Mouse (Mus musculus) liver, postnatal 0 days (tissue): ENCODE results near the gene Kansl2. TPM values are rescaled to one million over a fixed set of nuclear protein-coding genes. Genes with fewer than 3 reads are reported as not detected.
"Not testable (repeated sequence)": the region's sequence is repeated elsewhere in the genome, so short reads cannot be mapped to it uniquely, and the experiment has no call there.

Source experiments
- ATAC-seq: fragments of 200-750 bp; cut with Nextera tagmentation; 2 replicates; pipeline ENCODE4 v1.8.0; 2017; ENCODE audit warnings: mild to moderate bottlenecking, moderate library complexity
- DNase-seq: peaks from one replicate; pipeline ENCODE4 v3.0.0-alpha.2; 2016
- H3K27ac ChIP-seq: fragments of 300-500 bp; sonication (generic); 2 replicates; pipeline ENCODE4 v1.5.1; 2014; ENCODE audit warnings: antibody characterized with exemption, moderate library complexity, mild to moderate bottlenecking, low read depth
- H3K27me3 ChIP-seq: fragments of 300-500 bp; sonication (generic); 2 replicates; pipeline ENCODE4 v1.6.1; 2014; ENCODE audit warnings: low read length, control low read depth, mixed read lengths; ENCODE audit not compliant: insufficient read depth
- H3K36me3 ChIP-seq: fragments of 300-500 bp; sonication (generic); replicated peaks from 2 replicates; pipeline ENCODE4 v1.6.1; 2014; ENCODE audit warnings: mild to moderate bottlenecking, control low read depth, low read length, moderate library complexity, mixed read lengths; ENCODE audit not compliant: insufficient read depth
- H3K4me1 ChIP-seq: fragments of 300-500 bp; sonication (generic); 2 replicates; pipeline ENCODE4 v1.6.1; 2014; ENCODE audit warnings: antibody characterized with exemption, mild to moderate bottlenecking, control low read depth; ENCODE audit not compliant: insufficient read depth
- H3K4me2 ChIP-seq: fragments of 300-500 bp; sonication (generic); 2 replicates; pipeline ENCODE4 v1.6.1; 2014; ENCODE audit warnings: low read depth, mild to moderate bottlenecking, low read length, moderate library complexity, mixed read lengths
- H3K4me3 ChIP-seq: fragments of 300-500 bp; sonication (generic); 2 replicates; pipeline ENCODE4 v1.5.1; 2014; ENCODE audit warnings: low read depth, low read length
- H3K9ac ChIP-seq: fragments of 300-500 bp; sonication (generic); replicated peaks from 2 replicates; pipeline ENCODE4 v1.6.1; 2014; ENCODE audit warnings: mild to moderate bottlenecking, moderate library complexity
- H3K9me3 ChIP-seq: fragments of 300-500 bp; sonication (generic); 2 replicates; pipeline ENCODE4 v1.6.1; 2016; ENCODE audit warnings: mild to moderate bottlenecking, control low read depth, low read length, mixed read lengths
- CTCF ChIP-seq: sonication (generic); IDR thresholded peaks from 2 replicates; pipeline ENCODE4 v1.5.1; 2016; ENCODE audit warnings: antibody characterized with exemption, low read depth
- EP300 ChIP-seq: IDR thresholded peaks from 2 replicates; pipeline ENCODE4 v1.6.1; 2016; ENCODE audit warnings: antibody characterized with exemption, low read depth, mild to moderate bottlenecking
- WGBS: fragments of 180-500 bp; shearing (Covaris S2); extraction: QIAGEN DNeasy Blood & Tissue Kit; methylation state at CpG from one replicate; pipeline ENCODE4 v1.1.7; 2014; ENCODE audit not compliant: insufficient replicate concordance; 5-methylcytosine and 5-hydroxymethylcytosine counted together
- polyA plus RNA-seq: library from polyadenylated mRNA; unstranded; fragments of >200 nt; fragmentation: Nextera tagmentation; extraction: Ambion mirVana; gene quantifications from 2 replicates; pipeline ENCODE4 v1.2.1, GENCODE M21; 2015

Gene Kansl2
- polyA plus RNA-seq, 1 experiment from 2014 or later, result 26.6 TPM

GRCm38 (mm10) chr15:98514146-98514545 is 19.9 kb downstream of the Kansl2 start:
- H3K27ac ChIP-seq, result no peak overlapping the region
- no peak for DNase-seq
- TF ChIP-seq CTCF (no peak), EP300 (no peak)
- no peak overlapping the region for H3K9ac ChIP-seq
- 25% methylated on average over 8 of the region's 8 CpGs for WGBS
- no peaks in the 10 kb centered on the region for H3K9me3 ChIP-seq
- peaks cover 10% of the 10 kb centered on the region for H3K36me3 ChIP-seq
- no peak overlapping the region for H3K4me3 ChIP-seq
- H3K27me3 ChIP-seq, result no peaks in the 10 kb centered on the region
- no peak for ATAC-seq
- no peak overlapping the region for H3K4me2 ChIP-seq
- H3K4me1 ChIP-seq, result peaks cover 13% of the 10 kb centered on the region

- peak overlapping the region; percentile 26; the same call in 1 of the 2 replicates for H3K27ac ChIP-seq
- WGBS, result 45% methylated on average over 3 of the region's 3 CpGs
- H3K36me3 ChIP-seq, result peaks cover 10% of the 10 kb centered on the region
- not testable (repeated sequence) for H3K4me3 ChIP-seq, ATAC-seq, DNase-seq, H3K9me3 ChIP-seq, H3K9ac ChIP-seq, H3K27me3 ChIP-seq, H3K4me2 ChIP-seq
- peaks cover 13% of the 10 kb centered on the region for H3K4me1 ChIP-seq
Measured at GRCm38 (mm10) chr15:98513676-98514075, 20.4 kb downstream of the Kansl2 start.

GRCm38 (mm10) chr15:98512799-98513321 is 21.2 kb downstream of the Kansl2 start:
- Histone ChIP-seq H3K4me2 (peak overlapping the region; percentile 16; the same call in 1 of the 2 replicates), H3K27me3 (no peaks in the 10 kb centered on the region), H3K9me3 (no peaks in the 10 kb centered on the region), H3K9ac (no peak overlapping the region), H3K4me3 (no peak overlapping the region), H3K36me3 (peaks cover 3% of the 10 kb centered on the region), H3K4me1 (peaks cover 13% of the 10 kb centered on the region), H3K27ac (peak overlapping the region; percentile 26; the same call in 1 of the 2 replicates)
- 40% methylated on average over 17 of the region's 17 CpGs for WGBS
- no peak for TF ChIP-seq EP300
- DNase-seq (peak; percentile 40), ATAC-seq (peak; percentile 50)

GRCm38 (mm10) chr15:98512232-98512631 is 21.8 kb downstream of the Kansl2 start:
- peaks cover 13% of the 10 kb centered on the region for H3K4me1 ChIP-seq
- 50% methylated on average over 8 of the region's 8 CpGs for WGBS
- DNase-seq (no peak), ATAC-seq (no peak)
- no peak overlapping the region for H3K9ac ChIP-seq
- H3K27me3 ChIP-seq, result no peaks in the 10 kb centered on the region
- H3K9me3 ChIP-seq, result no peaks in the 10 kb centered on the region
- H3K4me3 ChIP-seq, result no peak overlapping the region
- peak overlapping the region; percentile 48; the same call in 1 of the 2 replicates for H3K27ac ChIP-seq
- TF ChIP-seq EP300 (no peak), CTCF (no peak)
- no peak overlapping the region for H3K4me2 ChIP-seq
- no peaks in the 10 kb centered on the region for H3K36me3 ChIP-seq

- peak overlapping the region; percentile 72 for H3K4me2 ChIP-seq
- WGBS, result 39% methylated on average over 13 of the region's 13 CpGs
- no peaks in the 10 kb centered on the region for H3K9me3 ChIP-seq
- H3K36me3 ChIP-seq, result no peaks in the 10 kb centered on the region
- H3K4me3 ChIP-seq, result peak overlapping the region; percentile 24; the same call in 1 of the 2 replicates
- TF ChIP-seq EP300 (no peak), CTCF (no peak)
- DNase-seq (no peak), ATAC-seq (no peak)
- no peaks in the 10 kb centered on the region for H3K27me3 ChIP-seq
- H3K27ac ChIP-seq, result peak overlapping the region; percentile 75
- peak overlapping the region; percentile 35; the same call in 1 of the 2 replicates for H3K9ac ChIP-seq
- peaks cover 13% of the 10 kb centered on the region for H3K4me1 ChIP-seq
Measured at GRCm38 (mm10) chr15:98511386-98511928, 22.6 kb downstream of the Kansl2 start.

DNA sequence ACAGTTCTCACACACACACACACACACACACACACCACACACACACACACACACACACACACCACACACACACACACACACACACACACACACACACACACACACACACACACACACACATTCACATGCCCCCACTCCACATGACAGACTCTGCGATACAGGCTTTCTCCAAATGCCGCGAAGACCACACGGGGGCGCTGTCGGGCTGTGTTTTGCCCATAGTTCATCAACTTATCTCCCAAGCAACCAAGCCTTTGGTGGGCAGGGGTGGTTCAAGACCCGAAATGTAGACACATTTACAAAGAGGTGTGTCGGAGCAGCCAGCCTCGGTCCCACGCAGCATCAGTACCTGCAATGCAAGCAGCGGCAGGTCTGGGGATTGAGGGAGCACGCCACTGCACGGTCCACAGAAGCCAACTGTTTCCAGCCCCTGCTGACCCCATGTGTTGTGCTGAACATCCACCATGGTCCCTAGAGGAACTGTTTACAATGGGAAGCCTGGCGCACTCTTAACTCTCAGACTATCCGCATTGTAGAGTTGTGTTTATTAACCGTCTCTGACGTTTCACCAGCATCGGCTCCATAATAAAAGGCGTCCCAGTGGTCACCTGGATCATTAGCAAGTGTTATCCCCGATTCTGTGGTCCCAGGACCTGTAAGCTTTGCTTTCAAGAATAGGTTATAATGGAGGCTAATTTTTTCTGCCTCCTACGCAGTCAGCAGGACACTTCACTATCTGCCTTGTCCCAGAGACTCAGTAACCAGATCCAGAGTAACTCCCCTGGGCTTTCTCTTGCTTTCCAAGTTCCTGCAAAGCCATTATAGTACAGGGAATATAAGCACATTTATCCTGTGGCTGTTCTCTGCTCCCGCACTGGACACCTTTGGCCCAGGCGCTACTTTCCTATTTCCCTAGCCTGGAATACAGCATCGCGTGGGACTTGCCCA is 23.4 kb downstream of the Kansl2 start:
- Histone ChIP-seq H3K4me2 (peak overlapping the region; percentile 72), H3K9ac (peak overlapping the region; percentile 35), H3K9me3 (no peaks in the 10 kb centered on the region), H3K4me3 (peak overlapping the region; percentile 24), H3K27ac (peak overlapping the region; percentile 75), H3K27me3 (no peaks in the 10 kb centered on the region), H3K36me3 (no peaks in the 10 kb centered on the region), H3K4me1 (peaks cover 13% of the 10 kb centered on the region)
- ATAC-seq (peak; percentile 53), DNase-seq (peak; percentile 88)
- 29% methylated on average over 25 of the region's 25 CpGs for WGBS
- TF ChIP-seq CTCF, result peak; percentile 93
- TF ChIP-seq EP300, result no peak
